Mouse (Mus musculus): Measurements from ENCODE around the gene Herc1.
"Not testable (repeated sequence)": the region's sequence is repeated elsewhere in the genome, so short reads cannot be mapped to it uniquely, and the experiment has no call there.

Gene Herc1

GRCm38 (mm10) chr9:66349144-66349859 lies 948 bp upstream of the Herc1 start:
- DNase-seq, result no peak

GRCm38 (mm10) chr9:66350788-66351430 lies 659 bp downstream of the Herc1 start:
- no peak for DNase-seq

GRCm38 (mm10) chr9:66352704-66353103 lies 2.5 kb downstream of the Herc1 start:
- no peak for DNase-seq

- DNase-seq, result no peak
Measured at GRCm38 (mm10) chr9:66359135-66359534, 8.9 kb downstream of the Herc1 start.

- no peak for DNase-seq
Measured at GRCm38 (mm10) chr9:66360143-66360690, 10.0 kb downstream of the Herc1 start.

GRCm38 (mm10) chr9:66368890-66369433 lies 18.7 kb downstream of the Herc1 start:
- no peak for DNase-seq

DNA sequence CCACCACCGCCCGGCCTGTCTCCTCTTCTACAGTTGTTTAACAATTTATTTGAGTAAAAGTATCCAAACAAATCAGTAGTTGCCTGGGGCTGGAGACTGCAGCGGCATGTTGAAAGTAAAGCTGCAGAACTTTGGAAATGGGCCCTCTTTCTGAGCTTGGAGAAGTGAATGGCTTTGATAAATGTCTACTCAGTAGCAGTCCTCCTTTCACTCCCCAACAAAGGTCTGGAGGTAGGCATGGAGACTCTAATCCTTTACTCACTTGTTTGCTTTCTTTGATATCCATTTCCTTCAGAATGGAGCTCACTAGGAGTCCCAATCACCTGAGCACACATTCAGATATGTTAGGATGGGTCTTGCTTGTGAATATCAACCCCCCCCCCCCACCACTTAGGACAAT lies 20.1 kb downstream of the Herc1 start:
- DNase-seq, result no peak

GRCm38 (mm10) chr9:66370847-66371246 lies 20.6 kb downstream of the Herc1 start:
- no peak for DNase-seq

DNA sequence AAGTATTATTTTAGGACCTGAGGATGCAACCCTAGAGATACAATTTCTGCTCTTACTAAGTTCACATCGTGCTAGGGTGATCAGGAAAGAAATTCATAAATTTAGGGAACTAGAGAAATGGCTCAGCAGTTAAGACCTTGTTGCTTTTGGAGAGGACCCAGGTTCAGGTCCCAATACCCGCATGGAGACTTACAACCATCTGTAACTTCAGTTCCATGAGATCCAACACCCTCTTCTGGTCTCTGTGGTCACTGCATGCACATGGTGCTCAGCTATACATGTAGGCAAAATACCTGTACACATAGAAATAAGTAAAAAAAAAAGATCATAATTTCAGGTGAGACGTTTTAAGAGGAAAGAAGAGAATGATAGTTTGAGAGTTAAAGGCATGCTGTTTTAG lies 23.2 kb downstream of the Herc1 start:
- peak; percentile 14 for DNase-seq

- no peak for DNase-seq
Measured at GRCm38 (mm10) chr9:66374495-66375478, 24.5 kb downstream of the Herc1 start.

GRCm38 (mm10) chr9:66383417-66383816 lies 33.2 kb downstream of the Herc1 start:
- DNase-seq, result no peak

DNA sequence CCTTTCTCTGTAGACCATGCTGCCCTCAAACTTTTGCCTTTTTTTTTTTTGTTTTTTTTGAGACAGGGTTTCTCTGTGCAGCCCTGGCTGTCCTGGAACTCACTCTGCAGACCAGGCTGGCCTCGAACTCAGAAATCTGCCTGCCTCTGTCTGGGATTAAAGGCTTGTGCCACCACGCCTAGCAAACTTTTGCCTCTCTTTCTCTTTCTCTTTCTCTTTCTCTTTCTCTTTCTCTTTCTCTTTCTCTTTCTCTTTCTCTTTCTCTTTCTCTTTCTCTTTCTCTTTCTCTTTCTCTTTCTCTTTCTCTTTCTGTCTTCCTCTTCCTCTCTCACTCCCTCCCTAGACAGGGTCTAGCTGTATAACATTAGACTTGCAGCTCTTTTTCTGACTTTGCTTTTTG lies 40.1 kb downstream of the Herc1 start:
- not testable (repeated sequence) for DNase-seq

- no peak for DNase-seq
Measured at GRCm38 (mm10) chr9:66393304-66393703, 43.1 kb downstream of the Herc1 start.

DNA sequence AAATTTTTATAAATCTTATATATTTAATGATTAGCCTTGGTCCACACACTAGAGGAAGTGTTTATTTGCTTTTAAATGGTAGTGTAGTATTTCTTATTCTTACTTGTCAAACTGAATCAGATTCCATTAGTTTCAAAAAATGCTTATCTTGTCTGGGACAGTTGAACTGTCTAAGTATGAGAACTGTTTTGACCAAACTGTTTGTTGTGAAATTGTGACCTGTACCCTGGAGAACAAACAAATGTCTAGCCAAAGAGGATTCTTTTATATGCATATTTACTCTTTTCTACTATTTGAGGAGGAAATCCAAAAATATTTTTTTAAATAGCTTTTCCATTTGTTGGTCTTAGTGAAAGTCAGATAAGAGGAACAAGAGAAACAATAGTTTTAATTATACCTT lies 73.2 kb downstream of the Herc1 start:
- no peak for DNase-seq

- no peak for DNase-seq
Measured at GRCm38 (mm10) chr9:66440007-66440406, 89.8 kb downstream of the Herc1 start.

- DNase-seq, result no peak
Measured at GRCm38 (mm10) chr9:66448253-66448652, 98.0 kb downstream of the Herc1 start.

DNA sequence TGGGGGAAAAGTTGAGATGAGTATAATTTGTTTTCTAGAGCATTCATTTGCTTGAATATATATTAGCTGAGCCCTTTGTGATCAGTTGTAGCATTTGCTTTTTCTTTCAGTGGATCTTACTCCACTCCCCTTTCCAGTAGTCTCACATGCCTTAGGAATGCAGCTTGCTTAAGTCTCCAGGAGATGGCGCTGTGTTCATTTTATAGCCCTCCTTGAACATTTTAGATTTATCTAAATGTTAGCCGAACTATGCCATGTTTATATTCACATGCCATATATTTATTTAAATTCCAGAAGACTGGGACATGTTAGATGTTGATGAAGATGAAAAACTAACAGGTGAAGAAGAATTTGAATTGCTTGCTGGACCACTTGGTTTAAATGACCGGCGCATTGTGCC lies 114.8 kb downstream of the Herc1 start:
- DNase-seq, result peak; percentile 65

DNA sequence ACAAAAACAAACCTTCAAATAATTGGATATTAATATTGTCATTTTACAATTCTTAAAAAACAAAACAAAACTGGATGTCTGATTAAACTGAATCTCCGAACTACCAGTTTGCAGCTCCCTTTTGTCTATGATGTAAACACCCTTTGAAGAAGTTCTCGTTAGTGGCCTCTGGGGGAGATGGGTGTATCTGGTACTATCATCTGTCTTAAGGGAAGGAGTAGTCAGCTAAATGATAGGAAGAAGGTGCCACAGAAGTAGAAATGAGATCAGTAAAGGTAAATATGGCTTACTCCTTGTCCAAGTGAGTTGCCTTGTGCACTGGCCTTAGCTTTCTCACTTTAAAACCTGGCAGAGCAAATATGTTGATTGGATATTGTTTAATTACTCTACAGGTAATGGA lies 127.5 kb downstream of the Herc1 start:
- no peak for DNase-seq

DNA sequence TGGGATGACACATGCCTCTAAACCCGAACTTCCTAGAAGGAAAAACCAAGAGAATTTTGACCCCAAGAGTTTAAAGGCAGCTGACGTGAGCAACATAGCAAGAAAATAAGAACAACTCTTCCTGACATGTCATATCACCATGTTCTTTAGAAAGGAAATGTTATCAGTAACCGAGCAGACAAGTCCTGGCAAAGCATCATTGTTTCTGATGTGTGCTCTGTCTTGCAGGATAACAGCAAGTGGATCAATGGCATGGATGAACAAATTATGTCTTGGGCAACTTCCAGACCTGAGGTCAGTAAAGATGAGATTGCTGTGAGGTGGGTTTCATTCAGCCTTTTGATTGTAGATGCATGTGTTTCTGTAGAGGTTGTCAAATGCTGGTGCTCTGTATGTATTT lies 133.2 kb downstream of the Herc1 start:
- DNase-seq, result no peak

- DNase-seq, result no peak
Measured at GRCm38 (mm10) chr9:66488786-66489185, 138.5 kb downstream of the Herc1 start.

DNA sequence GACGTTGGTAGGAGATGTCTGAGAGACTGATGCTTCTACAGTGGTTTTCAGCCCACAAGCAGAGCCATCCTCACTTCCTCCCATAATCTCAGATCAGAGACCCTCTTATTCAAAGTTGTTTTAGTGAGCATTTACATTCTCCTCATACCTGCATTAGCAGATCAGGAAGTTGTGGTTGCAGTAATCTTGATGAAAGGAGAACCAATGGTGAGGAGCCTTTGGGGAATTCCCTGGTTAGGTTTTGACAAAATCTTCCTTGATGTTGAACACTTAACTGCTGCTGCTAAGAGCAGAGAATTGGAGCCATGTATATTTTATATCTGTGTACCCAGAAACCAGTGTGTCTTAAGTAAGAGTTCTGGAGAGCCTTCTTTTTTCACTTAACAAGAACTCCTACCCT lies 142.1 kb downstream of the Herc1 start:
- DNase-seq, result no peak

DNA sequence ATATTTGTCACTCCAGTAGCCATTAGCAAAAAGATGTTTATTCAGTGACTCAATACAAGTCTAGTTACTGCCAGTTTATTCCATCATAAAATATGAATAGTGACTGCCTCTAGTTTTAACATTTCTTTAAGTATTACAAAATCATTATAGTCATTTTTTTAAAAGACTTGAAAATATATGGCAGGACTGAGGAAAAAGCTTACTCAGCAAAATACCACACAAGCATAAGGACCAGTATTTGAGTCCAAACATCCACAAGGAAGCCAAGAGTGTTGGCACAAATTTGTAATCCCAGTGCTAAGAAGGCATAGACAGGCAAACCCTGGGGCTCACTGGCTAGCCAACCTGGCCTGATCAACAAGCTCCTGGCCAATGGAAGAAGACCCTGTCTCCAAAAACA lies 143.7 kb downstream of the Herc1 start:
- no peak for DNase-seq

GRCm38 (mm10) chr9:66501248-66501647 lies 151.0 kb downstream of the Herc1 start:
- DNase-seq, result peak; percentile 13

All from thymus, postnatal 4 days (tissue).